Mouse (Mus musculus) C2C12 (cell line): ENCODE measurements around the gene Camta1.
A peak's percentile ranks its signal among the peaks of the same experiment; 100 is the strongest.

Experiments used
- CEBPB ChIP-seq: IDR thresholded peaks from one replicate; pipeline ENCODE4 v1.6.1; 2011; ENCODE audit warnings: low read depth, mild to moderate bottlenecking, control low read depth, moderate library complexity
- CTCF ChIP-seq: IDR thresholded peaks from one replicate; pipeline ENCODE4 v1.5.1; 2011; ENCODE audit not compliant: control insufficient read depth, insufficient read depth, insufficient read length
- FOSL1 ChIP-seq: IDR thresholded peaks from one replicate; pipeline ENCODE4 v1.8.0; 2011; ENCODE audit warnings: mild to moderate bottlenecking, low read length; ENCODE audit not compliant: poor library complexity, insufficient read depth, severe bottlenecking
- MAX ChIP-seq: IDR thresholded peaks from one replicate; pipeline ENCODE4 v1.6.1; 2011; ENCODE audit warnings: mild to moderate bottlenecking, control low read depth
- MYOD1 ChIP-seq: IDR thresholded peaks from one replicate; pipeline ENCODE4 v1.6.1; 2011; ENCODE audit warnings: low read depth; ENCODE audit not compliant: control insufficient read depth, insufficient read length
- MYOG ChIP-seq: IDR thresholded peaks from one replicate; pipeline ENCODE4 v1.6.1; 2011; ENCODE audit not compliant: control insufficient read depth, insufficient read length; ENCODE audit errors: extremely low read depth
- USF1 ChIP-seq: IDR thresholded peaks from one replicate; pipeline ENCODE4 v1.6.1; 2011; ENCODE audit warnings: low read depth, mild to moderate bottlenecking, control low read depth, moderate library complexity

DNA sequence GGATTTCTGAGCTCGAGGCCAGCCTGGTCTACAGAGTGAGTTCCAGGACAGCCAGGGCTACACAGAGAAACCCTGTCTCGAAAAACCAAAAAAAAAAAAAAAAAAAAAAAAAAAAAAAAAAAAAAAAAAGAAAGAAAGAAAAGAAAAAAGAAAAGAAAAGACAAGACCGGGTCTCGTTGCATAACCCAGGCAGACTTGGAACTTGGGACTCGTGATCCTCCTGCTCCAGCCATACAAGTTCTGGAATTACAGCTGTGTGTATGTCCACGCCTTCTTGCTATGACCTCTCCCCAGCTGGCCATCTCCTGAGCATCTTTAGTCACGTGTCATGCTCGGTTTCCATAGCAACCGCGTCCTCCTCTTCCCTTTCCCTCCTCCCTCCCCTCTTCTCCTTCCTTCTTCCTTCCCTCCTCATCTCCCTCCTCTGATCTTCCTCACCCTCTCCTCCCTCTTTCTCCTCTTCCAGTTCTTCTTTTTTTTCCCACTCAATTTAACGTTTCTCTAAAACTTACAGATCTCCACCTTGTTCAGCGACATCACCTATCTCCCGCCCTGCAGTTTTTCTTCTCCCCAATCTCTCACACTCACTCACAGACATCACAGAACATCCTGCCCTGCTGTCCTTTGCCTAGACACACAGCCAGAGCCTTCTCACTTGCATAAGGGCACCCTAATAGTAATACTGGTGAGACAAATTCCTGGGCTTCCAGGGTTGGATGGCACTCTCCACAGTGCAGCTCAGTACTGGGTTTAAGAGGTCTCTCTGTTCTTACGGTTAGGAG, 934.6 kb downstream of the Camta1 start:
- no peak for TF ChIP-seq CTCF
- TF ChIP-seq MYOG: no peak
- TF ChIP-seq USF1: peak; percentile 66
- no peak for TF ChIP-seq MYOD1
- TF ChIP-seq CEBPB: no peak
- TF ChIP-seq FOSL1: no peak
- TF ChIP-seq MAX: no peak
